Mouse (Mus musculus) liver, adult (tissue): ENCODE results near the gene Wsb2.
A peak's percentile ranks its signal among the peaks of the same experiment; 100 is the strongest.

ENCODE experiments used
- GATA4 ChIP-seq: IDR thresholded peaks from 2 replicates; pipeline ENCODE4 v1.6.1; 2014; ENCODE audit warnings: mild to moderate bottlenecking, low read length; ENCODE audit not compliant: insufficient replicate concordance

The Wsb2 gene

DNA sequence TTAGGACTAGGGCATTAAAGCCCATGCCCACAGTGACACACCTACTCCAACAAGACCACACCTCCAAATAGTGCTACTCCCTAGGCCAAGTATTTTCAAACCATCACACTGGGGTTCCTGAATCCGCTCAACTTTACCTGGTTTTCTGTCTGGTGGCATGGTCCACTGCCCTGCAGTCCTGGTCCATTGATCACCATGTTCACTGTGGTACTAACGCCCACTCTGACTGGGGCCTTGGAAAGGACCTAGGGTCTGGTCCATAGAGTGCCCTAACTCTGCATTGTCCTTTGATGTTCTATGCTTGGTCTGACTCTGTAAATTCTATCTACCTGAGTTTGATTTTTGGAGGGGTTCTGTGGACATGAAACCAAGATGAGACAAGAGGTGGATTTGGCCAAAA is 9.3 kb upstream of the Wsb2 start:
- TF ChIP-seq GATA4, result no peak

DNA sequence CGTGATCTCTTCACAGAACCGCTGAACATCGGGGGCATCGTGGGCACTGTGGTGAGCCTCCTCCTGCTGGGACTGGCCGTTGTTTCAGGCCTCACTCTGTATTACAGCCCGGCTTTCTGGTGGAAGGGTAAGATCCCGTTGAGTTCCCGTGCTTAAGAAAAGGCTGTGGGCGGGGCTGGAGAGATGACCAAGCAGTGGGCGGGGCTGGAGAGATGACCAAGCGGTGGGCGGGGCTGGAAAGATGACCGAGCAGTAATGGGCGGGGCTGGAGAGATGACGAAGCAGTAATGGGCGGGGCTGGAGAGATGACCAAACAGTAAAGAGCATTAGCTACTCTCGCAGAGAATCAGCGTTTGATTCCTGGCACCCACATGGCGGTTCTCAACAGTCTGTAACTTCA is 8.8 kb upstream of the Wsb2 start:
- TF ChIP-seq GATA4, result no peak

DNA sequence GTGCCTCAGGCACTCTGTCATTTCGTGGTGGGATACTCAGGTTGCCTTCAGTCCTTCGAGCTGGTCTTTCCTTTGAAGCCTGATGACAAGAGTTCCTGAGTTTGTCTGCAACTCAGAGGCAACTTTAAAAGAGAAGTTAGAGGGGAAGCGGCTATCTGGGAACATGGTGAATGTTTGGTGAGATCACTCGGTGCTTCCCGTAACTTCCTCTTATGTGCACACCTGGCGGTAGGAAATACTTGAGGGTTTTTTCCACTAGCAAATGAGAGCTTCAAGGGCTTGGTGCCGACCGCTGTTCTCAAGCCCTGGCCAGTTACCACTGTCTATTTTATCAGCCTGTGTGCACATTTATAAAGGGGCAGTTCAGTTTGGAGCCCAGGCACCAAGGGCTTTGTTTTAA is 3.0 kb upstream of the Wsb2 start:
- no peak for TF ChIP-seq GATA4

DNA sequence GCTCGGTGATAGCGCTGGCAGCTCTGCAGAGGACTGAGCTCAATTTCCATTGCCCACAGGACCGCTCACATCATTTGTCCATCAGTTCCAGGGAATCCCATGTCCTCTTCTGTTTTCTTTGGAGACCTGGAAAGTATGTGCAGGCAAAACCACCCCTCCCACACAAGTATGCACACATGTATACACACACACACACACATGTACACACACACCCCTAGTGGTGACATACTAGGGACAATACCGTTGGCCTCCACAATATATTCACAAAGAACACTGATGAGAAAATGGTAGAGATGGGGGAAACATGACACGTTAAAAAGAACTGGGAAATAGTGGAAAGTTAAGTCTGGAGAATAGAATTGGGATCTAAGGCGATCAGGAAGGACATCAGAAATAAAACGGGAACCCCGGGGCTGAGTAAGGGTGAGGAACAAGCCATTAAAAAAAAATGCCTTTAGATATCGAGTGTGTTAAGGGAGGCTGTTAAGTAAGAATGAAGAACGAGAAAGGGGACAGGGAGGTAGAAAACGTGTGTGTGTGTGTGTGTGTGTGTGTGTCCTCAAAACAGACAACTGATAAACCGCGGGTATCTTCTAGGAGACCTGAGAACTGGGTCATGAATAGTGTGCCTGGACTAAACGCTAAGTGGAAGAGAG is 1.3 kb upstream of the Wsb2 start:
- no peak for TF ChIP-seq GATA4

DNA sequence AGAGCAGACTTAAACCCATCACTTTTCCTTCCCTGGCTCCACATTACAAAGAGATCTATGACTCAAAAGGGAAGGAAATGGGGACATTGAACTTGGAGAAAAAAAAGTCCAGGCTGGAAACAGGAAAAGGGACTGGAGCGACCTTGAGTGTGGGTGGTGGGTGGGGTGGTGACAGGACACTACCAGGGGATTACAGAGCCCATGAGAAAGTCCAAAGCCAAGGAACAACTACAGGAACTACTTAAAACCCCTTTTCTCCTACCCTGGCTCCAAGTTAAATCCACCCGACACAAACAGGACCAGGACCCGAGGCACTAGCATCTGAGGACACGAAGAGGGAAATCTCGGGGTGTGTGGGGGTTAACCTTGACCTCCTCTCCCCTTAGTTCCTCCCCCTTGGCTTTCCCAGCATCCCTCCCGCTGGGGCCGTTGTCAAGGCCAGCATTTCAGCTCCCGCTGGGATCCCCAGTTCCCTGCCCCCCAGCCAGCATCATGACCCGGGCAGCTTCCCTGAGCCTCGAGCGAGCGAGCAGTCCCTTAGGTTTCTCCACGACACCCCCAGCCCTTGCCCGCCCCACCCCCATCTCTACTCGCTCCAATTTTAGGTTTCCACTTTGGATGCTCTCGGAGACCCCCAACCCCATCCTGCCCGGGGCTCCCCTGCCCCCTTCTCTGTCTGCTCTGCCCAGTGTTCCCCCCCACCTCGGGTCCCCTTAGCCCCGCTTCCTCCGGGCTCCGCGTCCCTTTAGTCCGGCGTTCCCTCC is 557 bp upstream of the Wsb2 start:
- TF ChIP-seq GATA4, result no peak; the same call in 1 of the 2 replicates

DNA sequence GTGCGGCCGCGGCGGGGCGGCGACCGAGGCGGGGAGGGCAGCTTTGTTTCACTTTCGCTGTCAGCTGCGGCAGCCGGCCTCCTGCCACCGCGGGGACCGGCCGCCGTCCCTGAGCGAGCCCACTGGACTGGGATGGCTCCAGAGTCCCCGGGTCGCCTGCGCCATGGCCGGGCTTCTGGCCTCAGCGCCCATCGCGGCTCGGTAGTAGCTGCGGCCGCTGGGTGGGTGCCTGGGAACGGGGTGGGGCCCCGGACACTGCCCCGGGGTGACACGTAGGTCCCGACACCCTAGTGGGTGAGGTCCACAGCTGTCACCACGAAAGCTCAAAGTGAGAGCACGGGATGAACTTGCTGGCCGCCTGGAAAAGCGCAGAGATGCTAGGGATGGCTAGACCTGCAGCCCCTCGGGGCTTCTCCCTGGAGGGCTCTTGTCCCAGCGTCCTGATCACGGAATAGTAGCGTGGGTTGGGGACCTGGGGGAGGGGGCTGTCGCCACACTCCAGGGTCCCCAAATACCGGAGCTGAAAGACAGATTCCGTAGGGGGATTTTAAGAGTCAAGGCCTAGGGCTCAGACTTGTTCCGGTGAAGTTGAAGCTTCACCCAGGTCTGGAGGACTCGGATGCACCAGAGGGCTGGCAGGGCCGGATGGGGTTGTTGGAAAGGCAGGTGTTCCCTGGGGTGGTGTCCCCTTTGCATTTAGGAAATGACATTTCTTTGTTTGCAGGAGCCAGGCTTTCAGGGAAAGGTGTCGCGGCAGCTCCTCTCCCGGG is 559 bp downstream of the Wsb2 start:
- TF ChIP-seq GATA4, result no peak

DNA sequence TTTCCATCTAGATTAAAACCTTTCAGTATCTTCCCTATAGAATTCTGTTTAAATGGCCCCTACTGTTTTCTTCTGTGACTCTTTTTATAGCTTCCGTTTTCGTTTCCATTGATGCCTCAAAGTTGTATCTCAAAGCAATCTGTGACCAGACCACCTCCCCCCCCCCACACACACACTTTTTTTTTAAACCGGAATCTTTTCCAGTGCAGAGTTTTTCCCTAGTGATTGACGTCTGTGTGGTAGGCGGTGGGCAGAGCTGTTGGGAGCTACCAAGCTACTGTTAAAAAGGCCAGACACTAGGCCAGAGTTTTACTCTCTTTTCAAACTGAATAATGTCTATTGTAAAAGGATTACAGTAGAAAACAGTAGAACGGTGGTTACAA is 1.1 kb downstream of the Wsb2 start:
- no peak for TF ChIP-seq GATA4

DNA sequence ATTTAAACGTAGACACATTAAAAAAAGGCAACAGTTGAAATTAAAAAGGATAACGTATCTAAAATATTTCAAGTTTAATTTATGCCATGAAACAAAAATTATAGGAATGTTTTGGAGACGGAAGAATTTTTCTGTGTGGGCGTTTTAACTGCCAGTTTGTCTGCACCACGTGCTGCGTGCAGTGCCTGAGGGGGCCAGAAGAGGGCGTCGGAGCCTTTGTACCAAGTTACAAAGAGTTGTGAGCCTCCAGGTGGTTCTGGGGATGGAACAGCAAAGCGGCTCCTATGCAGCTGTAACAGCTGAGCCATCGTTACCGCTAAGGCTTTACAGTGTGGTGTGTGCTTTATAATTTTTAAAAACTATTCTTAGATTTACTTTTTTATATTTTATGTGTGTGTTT is 1.6 kb downstream of the Wsb2 start:
- TF ChIP-seq GATA4, result no peak

DNA sequence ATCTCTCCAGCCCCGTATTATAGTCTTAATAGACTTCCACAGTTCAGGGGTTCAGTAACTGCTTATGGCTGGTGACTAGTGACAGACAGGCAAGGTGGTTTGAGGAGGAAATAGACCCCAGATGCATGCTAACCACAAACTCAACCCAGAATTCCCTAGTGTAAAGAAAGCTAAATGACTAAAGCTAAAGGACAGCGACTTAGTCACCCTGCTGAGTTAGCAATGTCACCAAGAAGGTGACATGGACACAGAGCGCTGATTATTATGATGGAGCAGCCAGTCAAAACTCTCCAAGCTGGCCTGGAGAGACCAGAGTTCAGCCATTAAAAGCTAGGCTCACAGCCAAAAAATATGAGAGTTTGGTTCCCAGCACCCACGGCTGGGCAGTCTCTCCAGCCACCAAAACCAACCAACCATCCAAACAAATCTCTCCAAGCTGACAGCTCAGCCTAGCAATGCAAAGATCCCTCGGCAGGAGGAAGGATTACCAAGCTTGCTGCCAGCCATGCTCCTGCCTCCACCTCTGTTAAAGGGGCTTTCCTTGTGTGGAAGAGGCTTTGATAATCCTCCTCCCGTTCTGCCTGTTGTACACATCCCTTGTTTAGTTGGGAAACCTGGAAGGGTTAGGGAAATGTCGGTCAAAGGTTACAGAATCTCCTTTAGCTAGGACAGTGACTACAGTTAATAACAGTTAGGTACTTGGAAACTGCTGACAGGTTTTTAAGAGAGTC is 2.6 kb downstream of the Wsb2 start:
- no peak for TF ChIP-seq GATA4

DNA sequence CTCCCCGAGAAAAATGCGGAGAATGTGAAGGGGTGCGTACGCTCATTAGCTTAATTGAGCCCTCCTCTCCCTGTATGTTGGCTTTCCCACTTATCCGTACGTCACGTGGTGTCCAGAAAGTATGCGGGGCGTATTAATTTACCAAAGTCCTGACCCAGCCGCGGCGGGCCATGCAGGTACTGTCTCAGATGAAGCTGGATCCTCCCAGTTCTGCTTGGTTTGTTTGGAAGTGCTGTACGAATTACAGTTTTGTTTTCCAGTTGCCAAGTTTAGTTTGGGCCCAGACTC is 3.1 kb downstream of the Wsb2 start:
- TF ChIP-seq GATA4, result no peak

DNA sequence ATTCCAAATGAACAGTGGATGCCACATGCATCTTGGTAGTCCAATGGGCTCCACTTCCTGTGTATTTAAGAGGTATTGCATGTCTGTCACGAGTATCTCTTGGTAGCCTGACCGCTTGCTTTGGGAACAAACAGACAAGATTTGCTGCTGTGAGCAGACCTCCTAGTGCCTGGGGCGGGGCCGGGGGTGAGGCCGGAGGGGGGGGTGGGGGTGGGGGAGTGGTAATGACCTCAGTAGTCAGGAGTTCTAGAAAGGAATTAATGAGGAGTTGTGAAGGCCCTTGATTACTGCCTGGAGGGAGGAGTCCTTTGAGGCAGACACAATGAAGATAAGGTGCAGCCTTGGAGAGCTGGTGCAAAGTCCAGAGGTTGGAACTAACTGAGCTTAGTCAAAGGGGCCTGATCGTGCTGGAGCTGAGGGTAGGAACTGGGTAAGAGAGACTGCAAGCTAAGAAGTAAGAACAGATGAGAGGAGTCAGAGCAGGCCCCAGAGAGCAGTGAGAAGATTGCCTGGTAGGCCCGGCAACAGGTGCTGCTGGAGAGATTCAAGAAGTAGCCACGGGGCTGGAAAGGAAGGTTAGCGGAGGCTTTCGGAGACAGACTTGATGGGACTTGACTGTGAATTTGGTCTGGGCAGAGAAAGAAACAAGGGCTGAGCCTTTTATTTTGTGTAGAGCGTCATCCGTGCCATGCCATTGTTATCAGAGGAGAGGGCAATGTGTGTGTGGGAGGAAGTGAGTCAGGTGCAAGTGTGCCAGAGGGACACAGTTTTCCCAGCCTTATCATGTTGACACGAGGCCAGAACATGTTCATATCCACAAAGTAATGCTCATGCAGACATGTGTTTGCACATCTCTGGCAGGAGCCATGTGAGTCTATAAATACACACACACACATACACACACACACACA is 3.8 kb downstream of the Wsb2 start:
- TF ChIP-seq GATA4, result peak; percentile 42; the same call in 1 of the 2 replicates

DNA sequence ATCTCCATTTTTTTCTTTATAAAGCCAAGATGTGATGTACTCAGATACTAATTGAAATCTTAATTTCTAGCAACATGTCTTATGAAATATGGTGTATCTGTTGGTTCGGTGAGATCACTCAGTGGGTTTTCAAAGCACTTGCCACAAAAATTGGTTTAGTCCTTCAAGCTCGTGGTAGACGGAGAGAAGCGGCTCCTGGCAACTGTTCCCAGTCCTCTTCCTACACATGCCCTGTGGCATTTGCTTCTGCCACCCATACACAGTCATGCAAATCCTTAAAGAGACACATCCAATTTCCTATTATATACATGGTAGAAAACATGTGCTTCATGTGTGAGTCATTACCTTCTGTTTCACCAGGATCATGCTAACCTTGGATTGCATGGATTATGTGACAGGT is 4.5 kb downstream of the Wsb2 start:
- TF ChIP-seq GATA4, result no peak

DNA sequence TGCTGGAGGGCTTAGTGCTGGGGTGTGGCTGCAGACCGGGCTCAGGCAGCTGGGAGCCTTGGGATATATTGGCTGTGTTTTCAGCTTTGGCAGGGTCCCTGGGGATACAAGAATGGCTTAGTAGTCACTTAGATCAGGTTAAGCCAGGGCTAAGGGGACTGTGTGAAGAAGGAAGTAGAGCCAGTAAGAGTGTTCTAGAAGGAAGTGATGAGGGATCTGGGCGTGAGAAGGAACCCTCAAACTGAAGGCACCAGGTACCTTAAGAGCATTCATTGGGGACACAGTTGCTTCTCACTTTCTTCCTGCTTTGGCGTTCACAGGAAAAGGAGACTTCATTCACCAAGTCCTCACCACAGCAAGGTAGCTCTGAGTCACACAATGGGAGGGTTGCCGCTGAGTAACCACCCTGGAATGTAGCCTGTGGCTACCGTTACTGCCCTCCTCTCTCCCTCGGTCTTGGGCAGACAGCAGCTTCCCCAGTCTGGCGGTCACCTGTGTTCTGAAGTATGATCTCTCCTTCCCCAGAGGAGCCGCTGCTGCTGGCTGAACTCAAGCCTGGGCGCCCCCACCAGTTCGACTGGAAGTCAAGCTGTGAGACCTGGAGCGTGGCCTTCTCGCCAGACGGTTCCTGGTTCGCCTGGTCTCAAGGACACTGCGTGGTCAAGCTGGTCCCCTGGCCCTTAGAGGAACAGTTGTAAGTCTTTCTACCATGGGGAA is 6.1 kb downstream of the Wsb2 start:
- TF ChIP-seq GATA4, result no peak

DNA sequence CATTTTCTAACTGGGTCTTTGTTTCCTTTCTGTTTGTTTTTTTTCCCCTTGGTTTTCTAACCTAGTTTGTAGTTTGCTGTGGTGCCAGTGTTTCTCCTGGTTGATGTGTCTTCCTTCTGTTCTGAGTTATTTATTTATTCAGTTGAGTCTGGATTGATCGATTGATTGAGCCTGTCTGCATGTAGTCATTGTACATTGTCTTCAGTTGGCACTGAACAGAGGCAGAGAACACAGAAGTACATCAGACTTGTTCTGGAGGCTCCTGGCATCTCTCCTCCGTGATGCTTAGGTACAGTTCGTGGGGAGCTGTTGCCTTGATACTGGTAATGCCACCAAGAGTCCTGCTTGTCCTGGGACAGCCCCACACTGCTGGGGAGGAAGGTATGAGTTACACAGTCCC is 7.7 kb downstream of the Wsb2 start:
- no peak for TF ChIP-seq GATA4
